Mouse (Mus musculus) MN1 (cell line): ENCODE data around the gene Cd274.
"Not testable (repeated sequence)": the region's sequence is repeated elsewhere in the genome, so short reads cannot be mapped to it uniquely, and the experiment has no call there.

Experiments
- DNase-seq: peaks from one replicate; pipeline ENCODE4 v3.0.0-alpha.2; 2016; ENCODE audit warnings: low spot score

The Cd274 gene

DNA sequence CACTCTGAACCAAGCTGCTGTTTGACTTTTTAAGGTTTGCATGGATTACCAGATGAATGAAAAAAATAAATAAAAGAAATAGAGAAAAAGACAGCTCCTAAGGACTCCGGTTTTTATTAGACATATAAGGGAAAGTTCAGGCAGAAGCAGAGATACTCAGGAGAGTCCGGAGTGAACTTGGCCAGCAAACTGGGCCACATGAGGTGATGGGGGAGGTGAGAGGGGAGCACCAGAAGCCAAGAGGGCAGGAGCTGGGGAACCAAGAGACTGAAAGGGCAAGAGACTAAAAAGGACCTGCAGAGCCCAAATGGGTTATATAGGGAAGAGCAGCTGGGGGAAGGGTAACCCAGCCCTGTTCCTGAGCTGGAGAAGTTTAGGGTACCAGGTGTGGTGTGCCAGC lies 27.5 kb downstream of the Cd274 start:
- no peak for DNase-seq

DNA sequence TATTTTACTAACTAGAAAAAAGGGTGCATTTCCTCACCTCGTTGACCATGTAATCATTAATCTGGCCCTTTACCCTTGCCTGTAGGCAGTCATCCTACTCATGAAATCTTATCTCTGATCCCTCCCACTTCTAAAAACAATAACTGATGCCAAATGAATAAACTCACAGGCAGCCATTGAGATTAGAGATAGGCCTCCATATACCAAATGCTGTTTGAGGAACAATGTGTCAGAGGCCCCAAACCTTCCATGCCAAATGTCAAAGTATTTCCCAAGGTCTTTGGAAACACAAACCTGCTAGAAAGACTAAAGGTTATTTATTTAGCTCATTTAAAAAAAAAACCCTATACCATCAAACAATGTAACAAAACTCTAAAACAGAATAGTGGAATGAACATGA lies 29.1 kb downstream of the Cd274 start:
- DNase-seq, result no peak

DNA sequence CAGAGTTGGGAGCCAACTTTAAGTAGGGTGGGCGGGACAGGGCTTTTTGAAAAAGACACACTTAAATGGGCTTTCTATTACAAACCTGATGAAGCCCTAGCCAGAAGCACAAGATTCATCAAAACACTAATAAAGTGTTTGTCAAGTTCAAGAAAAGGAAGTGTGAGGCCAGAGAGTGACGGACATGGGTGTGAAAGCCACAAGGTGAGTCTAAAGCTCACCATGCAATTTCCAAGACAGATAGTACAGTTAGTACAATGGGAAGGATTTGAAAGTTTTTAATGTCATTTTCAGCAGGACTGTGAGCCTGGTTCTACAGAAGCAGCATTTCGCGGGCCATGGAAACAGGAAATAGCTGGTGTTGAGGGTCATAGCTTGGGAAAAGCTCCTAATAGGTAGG lies 32.5 kb downstream of the Cd274 start:
- DNase-seq, result no peak

DNA sequence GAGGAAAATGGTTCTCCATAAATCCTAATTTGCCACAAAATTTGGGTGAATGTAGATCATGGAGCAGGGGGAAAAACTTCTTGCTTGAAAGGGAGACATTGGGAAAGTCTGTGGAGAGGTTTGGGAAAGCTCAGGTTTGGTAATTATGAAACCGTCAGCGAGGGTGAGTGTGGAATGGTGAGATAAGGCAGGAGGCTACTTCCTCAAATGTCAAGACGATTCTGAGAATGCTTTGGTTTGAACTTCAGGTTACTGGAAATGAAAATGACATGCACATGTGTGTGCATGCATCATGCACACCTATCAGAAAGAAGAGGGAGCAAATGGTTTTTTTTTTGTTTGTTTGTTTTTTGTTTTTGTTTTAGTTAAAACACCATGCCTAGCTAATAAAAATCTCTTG lies 33.2 kb downstream of the Cd274 start:
- no peak for DNase-seq

DNA sequence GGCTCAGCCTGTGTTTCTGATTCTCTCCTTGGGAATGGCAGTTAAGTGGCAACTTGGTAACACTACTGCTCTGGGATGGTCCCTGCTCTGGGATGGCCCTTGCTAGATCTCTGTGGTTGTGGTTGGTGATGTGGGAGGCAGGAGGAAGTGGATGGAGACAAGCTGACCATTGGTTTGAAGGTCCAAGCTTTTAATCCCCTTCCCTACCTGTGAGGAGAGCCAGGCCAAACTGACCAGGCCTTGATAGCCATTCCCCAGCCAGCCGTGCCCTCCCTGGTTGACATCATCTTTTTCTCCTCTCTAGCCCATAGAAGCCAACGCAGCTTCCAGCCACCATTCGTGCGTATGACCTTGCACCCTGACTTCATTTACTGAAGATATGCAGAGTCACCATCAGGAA lies 35.4 kb downstream of the Cd274 start:
- DNase-seq, result no peak

DNA sequence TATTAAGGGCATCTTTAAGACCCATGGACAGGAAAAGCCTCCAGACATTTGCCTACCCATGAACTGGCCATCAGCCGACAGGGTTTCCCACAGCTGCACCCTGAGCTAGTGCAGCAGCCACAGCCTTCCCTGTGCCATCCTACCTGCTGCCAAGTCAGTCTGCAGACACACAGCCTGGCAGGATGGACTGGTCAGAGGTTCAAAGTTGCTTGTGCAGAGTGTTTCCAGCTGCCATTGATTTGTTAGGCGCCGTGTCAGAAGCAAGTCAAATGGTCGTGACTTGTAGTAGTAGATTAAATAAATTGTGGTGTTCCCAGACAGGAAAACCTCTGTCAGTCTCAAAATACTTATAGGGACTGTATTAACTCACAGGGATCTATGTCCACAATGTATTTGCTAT lies 36.0 kb downstream of the Cd274 start:
- DNase-seq, result no peak

DNA sequence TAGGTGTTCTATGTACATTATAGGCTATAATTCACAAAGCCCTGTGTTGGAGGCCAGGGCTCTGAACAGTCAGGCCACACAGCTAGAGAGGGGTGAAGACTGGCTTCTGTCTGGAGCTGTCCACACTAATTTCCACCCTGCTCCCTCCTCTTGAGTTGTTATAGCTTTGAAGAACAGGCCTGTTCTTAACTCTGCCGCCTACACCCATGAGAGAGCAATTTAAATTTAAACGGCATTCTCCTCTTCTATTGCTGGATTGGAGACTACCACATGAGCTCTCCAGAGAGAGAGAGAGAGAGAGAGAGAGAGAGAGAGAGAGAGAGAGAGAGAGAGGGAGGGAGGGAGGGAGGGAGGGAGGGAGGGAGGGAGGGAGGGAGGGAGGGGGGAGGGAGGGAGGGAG lies 38.1 kb downstream of the Cd274 start:
- DNase-seq, result no peak

DNA sequence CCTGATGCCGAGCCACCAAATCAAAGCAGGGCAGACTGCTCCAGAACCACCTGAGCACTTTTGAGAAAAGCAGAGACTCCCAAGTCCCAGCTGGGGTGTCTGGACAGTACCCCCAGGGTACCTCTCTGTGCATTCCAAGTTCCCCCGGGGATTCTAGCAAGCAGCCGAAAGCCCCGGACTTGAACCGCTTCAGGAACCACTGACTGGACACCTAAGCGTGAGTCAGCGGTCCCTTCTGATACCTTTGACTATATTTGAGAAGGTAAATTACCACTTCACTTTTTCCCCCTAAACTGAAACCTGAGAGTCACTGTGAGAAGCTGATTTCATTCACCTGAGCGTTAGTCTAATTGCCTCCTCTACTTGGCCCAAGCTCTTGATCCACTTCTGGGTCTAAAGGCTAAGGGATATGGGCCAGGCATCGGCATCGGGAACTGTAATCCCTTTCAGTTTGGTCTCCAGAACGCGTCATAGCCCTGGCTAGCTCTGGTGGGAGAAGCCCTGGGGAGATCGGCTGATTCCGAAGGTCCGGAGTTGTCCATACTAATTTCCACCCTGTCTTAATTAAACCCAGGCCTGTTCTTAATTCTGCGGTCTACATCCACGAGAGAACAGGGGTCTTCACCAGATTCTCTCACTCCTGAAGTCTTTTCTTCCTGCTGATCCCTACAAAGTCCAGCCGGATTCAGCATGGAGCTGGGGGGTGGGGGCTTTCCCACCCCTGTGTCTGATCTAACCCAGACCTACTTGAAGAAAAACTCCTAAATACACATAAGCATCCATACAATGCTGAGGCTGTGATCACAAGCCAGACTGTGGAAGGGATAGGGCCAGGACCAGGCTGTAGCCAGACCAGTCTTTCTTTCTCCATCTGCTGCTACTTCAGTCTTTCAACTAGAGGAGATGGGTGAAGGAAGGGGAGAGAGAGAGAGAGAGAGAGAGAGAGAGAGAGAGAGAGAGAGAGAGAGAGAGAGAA lies 39.1 kb downstream of the Cd274 start:
- DNase-seq, result no peak

DNA sequence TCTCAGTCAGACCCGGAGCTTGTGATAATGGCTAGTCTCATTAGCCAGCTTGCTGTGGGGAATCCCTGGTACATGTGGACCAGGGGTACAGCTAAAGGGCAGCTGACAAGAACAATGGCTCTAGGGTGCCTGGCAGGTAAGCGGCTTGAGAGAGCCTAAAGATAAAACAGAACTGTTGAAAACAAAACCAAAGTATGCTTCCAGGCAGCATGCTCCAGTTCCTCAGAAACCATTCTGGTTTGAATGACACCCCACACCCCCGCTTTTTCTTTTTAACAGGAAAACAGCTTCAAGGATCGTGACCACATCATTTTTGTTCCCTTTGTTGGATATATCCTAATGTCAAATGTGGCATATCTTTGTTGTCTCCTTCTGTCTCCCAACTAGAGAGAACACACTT lies 43.4 kb downstream of the Cd274 start, which contains the start of gene Pdcd1lg2:
Gene Pdcd1lg2 (plus strand): TSS at position 301 of the 400 bp plus-strand sequence.
- DNase-seq, result no peak

DNA sequence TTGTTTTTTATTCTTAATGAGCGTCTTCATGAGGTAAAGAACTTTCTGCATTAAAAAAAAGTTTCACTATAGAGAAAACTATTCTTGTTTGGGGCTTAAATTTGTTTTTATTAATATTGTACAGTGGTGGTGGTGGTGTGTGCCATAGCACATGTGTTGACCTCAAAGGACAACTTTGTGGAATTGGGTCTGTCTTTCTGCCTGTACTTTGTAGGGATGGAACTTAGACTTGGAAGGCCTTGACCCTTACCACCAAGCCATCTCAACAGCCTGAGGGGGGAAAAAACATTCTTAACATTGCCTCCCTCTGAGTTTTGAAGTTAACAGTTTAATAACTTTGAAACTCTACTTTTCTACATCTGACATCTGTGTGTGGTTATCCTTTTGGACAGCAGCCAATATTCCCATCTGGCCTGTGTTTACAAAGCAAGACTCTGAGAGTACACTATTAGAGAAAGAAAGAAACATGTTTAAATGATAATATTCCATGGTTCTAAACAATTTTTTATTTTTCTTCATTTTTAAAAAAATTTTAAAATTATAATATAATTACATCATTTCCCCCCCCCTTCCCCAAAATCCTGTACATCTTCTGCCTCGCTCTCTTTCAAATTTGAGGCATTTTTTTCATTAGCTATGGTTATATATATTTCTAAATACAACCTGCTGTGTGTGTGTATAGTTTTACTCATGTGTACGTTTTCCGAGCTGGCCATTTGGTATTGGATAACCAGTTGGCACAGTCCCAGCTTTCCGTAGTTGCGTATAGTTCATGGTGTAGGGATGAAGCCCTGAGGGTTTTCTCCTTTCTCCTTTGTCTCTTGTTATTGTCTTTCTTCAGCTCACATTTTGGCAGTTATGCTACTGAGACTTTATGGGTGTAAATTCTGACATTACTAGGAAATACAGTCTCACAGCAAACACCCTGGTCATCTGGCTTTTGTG lies 45.5 kb downstream of the Cd274 start:
- DNase-seq, result peak; percentile 24

DNA sequence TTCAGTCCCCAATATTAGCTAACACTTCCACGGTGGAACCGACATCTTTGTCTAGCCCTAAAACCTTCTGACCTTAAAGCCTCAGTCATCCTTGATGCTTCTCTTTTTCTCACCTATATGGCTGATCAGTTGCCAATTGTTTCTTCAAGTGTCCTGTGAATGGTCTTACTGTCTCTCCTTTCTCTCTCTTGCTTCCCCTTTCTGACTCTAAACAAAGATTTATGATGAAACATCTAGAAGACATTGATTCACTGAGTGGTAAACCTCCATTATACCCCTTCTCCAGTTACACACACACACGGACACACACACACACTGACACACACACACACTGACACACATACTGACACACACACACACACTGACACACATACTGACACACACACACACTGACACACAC lies 47.3 kb downstream of the Cd274 start:
- DNase-seq, result no peak

DNA sequence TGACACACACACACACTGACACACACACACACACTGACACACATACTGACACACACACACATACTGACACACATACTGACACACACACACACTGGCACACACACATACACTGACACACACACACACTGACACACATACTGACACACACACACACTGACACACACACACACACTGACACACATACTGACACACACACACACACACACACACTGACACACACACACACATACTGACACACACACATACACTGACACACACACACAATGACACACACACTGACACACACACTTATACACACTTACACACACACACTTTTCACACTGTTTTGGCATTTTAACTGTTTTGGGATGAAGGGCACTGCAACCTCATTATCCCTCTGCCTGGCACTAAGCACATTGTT lies 47.7 kb downstream of the Cd274 start:
- not testable (repeated sequence) for DNase-seq

DNA sequence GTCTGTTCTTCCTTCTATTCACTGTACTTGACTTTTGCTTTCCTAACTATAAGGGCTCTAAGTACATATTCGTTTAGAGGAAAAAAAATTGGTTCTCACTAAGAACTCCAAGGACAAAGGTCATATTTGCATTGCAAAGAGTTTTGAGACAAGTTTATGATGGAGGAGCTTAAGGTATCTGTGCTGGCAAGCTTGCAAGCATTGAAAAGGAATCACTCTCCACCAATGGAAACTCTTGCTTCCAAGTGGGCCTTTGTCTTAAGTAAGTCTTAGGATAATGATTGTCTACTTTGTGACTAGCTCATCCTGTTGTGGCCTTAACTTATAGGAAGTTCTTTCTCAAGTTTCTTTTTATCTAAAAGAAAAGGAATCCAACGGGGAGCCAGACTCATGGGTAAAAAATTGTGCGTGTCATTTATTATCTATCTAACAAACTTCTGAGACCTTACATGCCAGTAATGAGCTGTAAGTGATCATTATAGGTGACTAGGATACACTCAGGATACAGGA lies 49.2 kb downstream of the Cd274 start:
- DNase-seq, result no peak

DNA sequence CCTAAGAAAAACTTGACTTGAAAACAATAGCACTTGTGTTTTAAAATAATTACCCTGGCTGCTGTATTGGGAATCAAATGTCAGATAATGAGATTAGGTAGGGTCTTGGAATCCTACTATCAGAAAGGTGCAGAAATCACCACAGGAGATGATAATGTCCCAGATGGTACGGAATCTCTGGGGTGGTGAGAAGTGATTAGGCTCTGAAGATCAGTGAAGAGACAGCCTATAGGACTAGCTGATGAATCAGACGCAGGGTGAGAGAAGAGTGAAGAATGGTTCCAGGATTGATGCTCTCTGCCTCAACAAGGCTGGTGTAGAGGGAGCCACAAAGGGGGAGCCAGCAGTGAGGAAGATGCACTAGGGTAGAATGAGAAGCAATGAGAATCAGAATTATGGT lies 49.9 kb downstream of the Cd274 start:
- DNase-seq, result no peak

DNA sequence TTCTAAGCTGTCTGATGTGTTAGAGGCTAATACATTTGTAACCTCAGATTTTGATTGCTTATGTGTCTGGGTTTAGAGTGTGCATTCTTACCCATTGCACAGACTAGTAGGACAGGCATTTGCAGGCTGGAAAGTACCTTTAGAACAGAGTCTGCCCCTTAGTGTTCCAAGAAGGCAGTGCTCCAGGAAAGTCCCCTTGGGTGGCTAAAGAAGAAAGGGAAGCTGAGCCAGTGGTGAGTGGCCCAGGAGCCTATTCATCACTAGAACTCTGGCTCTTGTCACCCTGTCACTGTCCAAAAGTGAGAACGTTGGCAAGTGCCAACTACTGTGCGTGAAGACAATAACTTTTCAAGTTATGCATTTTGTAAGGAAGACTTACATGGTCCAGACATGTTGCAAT lies 50.6 kb downstream of the Cd274 start:
- no peak for DNase-seq

DNA sequence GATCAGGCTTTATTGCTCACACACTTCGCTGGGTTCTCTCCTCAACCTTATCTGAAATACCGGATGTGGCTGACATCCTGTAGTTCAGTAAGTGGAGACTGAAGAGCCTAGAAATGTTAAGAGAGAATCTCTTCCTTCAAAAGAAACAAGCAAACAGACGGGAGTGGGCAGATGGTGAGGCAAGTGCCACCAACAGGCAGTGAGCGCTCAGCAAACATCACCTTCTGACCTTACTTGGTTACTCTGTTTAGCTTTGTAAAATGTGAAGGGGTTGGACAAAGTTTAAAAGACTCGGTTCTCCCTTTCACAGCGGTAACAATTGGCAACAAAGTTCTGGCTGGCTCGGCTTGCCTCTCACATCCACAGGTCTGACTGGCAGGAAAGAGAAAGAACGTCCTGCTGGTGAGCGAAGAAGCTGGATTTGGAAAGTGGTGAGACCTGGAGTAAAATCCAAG lies 51.4 kb downstream of the Cd274 start:
- DNase-seq, result no peak

DNA sequence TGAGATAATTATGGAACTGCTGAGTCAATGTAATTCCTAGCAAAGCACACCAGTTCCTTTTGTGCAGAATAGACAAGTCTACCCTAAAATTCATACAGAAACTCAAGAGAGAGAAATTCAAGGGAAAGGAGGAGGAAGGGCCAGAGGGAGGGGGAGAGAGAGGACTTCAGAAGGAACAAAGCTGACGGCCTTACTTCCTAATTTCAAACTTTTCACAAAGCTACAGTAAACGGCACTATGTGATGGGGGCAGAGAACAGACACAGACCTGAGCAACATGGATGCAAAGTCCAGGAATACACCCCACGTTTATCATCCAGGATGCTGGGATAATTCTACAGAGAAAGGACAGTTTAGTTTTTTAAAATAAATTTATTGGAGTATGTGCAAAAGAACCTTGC lies 52.3 kb downstream of the Cd274 start:
- no peak for DNase-seq

DNA sequence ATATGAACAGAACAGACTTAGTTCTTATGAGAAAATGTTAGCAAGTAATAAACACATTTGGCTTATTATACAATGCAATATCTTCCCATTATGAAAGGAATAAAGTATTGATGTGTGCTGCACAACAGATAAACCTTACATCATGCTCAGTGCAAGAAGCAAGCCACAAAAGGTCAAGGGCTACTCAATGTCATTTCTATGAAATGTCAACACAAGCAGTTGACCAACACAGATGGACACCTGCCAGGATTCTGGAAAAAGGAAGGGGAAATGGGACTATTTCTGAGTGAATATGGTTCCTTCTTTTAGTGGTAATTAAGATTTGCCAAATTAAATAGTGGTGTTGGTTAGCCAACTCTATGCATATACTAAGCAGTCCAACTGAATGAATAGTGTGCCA lies 52.7 kb downstream of the Cd274 start:
- no peak for DNase-seq

DNA sequence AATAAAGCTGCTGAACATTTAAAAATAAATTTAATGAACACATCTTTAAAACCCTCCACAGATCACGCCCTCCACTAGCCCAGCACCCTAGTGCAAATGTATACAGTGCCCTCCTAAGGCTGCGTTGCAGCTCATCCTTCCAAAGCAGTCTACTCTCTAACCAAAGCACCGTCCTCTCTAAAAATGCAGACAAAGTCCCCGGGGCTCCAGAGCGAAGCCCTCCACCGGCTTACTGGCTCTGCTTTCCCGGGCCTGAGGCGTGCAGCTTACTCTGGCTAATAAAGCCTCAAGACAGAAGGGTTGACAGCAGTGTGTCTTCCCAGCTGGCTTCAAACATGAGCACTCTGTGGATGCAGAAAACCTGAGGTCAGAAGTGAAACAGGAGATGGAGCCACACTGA lies 53.1 kb downstream of the Cd274 start:
- no peak for DNase-seq

DNA sequence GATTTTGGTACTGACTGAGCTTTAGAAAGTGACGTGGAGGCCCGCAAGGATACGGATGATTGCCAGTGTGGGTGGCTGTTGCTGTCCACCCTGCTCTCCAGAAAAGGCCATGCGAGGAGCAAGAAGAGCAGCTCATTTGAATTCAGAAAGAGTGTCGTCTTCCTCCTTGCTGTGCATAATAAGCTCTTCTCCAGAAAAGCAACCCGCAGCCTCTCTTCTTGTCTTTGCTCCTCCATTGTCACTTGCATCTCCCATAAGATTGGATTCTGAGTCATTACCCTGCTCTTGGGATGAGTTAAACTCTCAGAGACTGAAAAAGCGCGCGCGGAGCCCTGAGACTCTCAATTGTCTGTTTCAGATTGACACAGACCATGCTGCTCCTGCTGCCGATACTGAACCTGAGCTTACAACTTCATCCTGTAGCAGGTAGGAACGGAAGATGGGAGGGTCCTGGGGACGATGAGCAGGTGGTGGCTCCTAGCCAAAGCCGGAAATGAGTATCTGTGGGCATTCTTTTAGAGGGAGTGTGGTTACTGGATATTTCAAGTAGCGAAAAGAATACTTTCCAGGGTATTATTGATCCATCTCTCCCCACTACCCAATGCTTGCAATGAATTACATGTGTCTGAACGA lies 54.9 kb downstream of the Cd274 start:
- DNase-seq, result no peak

DNA sequence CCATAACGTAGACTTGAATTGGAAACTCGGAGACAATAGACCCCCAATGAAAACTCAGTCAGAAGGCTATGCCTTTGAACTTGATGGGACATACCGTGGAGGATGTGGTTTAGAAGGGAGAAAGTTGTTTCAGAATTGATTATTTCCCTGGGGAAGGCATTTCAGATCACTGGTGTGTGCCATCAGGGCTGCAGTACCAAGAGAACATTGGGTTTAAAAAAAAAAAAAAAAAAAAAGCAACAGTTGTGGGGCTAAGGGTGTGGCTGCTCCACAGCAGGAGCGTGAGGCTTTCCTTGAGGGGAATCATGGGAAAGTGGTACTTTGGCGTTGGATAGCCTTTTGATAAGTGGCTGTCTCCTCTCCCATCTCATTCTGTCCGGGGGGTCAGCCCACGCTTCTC lies 55.5 kb downstream of the Cd274 start:
- DNase-seq, result no peak

DNA sequence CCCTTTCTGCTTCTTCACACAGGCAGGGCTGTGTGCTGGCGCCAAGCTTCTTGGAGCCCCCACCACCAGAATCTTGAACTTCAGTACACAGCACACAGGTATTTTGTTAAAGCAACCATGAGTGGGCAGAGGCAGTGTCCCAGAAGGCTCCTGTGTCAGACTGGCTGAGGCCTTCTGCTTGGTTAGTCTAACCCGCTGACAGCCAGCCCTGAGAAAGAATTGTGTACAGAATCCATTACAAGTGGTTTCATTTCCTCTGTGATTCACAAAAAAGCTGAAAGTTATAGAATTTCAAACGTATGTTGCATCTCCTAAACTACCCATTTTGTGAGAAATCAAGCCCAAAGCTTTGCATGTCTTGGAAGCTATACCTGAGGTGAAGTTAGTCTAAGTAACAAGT lies 63.3 kb downstream of the Cd274 start:
- no peak for DNase-seq
